Mouse (Mus musculus): ENCODE data around the gene Pdcd1.
"Not testable (repeated sequence)": the region's sequence is repeated elsewhere in the genome, so short reads cannot be mapped to it uniquely, and the experiment has no call there.

GRCm38 (mm10) chr1:94058281-94058680 is 5.9 kb upstream of the Pdcd1 start:
- TF ChIP-seq POLR2A (IDR thresholded peaks at IDR 0.05; ENCODE audit: low read depth, low read length); CTCF (IDR thresholded peaks at IDR 0.05; ENCODE audit: extremely low read depth, insufficient read depth, insufficient read length, insufficient replicate concordance): not testable (repeated sequence)
